Mouse (Mus musculus) lung, postnatal 4 days (tissue): ENCODE results near the gene Olfr73.
"Not testable (repeated sequence)": the region's sequence is repeated elsewhere in the genome, so short reads cannot be mapped to it uniquely, and the experiment has no call there.

Experiments used
- DNase-seq, 2 experiments: peaks; one replicate each; pipeline ENCODE4 v3.0.0; 2021

The Olfr73 gene

GRCm38 (mm10) chr2:88037599-88037998 lies at the start of gene Olfr73:
Olfr73 (minus strand) TSS chr2:88037699.
- no peak for DNase-seq

- no peak for DNase-seq
Measured at GRCm38 (mm10) chr2:88071730-88072129, 34.2 kb upstream of the Olfr73 start, which contains the start of gene Olfr1163. Olfr1163 (minus strand) TSS chr2:88071830.

GRCm38 (mm10) chr2:88063587-88063986 lies 26.1 kb upstream of the Olfr73 start:
- no peak for DNase-seq

GRCm38 (mm10) chr2:88051029-88051428 lies 13.5 kb upstream of the Olfr73 start, which contains the start of gene Olfr1162:
Olfr1162 (minus strand) TSS chr2:88051129.
- DNase-seq = no peak

- DNase-seq = not testable (repeated sequence)
Measured at GRCm38 (mm10) chr2:88022474-88022873, 15.0 kb downstream of the Olfr73 start, which contains the start of gene Olfr1161. Olfr1161 (plus strand) TSS chr2:88022774.

- DNase-seq = no peak
Measured at GRCm38 (mm10) chr2:88007515-88008318, 29.8 kb downstream of the Olfr73 start, which contains the start of gene Olfr1160. Olfr1160 (minus strand) TSS chr2:88008268.

GRCm38 (mm10) chr2:87989813-87990212 lies 47.7 kb downstream of the Olfr73 start, which contains the start of gene Olfr1158:
Olfr1158 (plus strand) TSS chr2:87990113.
- no peak for DNase-seq
